Mouse (Mus musculus): ENCODE data around the gene Fam50b. TPM values are rescaled to one million over a fixed set of nuclear protein-coding genes. Genes with fewer than 3 reads are reported as not detected.

The Fam50b gene
- polyA plus RNA-seq, 1 experiment from 2014 or later: not detected

DNA sequence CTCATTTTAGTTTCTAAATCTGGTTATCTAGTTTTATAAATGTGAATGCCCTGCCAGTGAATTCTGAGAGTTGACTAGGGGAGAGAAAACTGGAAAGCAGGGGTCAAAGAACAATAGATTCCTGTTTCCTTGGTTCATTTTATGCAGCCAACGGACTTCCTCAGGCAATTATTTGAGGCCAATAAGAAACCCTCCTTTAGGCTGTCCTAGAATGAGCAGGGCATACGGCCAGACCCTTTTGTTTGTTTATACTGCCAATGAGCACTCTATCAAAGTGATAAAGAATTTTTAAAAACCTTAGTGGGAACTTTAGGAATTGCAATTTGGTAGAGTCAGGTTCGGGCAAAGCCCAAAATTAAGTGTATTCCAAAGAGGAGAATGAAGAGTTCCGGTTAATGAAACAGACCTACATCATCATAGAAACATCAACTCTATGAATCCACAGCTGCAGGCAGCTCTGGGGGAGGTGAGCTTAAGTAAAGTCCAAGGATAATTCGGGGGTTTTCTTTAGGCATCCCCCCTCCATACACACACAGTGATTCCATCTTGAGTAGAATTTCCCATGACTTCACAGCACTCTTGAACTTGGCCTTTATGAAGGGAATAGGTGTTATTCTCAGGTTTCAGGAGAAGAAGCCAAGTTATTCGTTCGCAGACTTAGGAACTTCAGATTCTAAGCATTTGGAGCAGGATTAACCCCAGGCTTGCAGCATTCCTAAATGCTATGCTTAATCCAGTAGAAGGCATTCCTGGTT, 46.4 kb downstream of the Fam50b start:
- H3K36me3 ChIP-seq: no peaks in the 10 kb centered on the region
- ATAC-seq (ENCODE audit: low read depth): no peak
- no peak overlapping the region for H3K27ac ChIP-seq (replicated peaks)
- H3K9me3 ChIP-seq: no peaks in the 10 kb centered on the region
- H3K9ac ChIP-seq: no peak overlapping the region
- WGBS: 64% methylated on average over 7 of the region's 7 CpGs
- no peak overlapping the region for H3K4me3 ChIP-seq
- H3K27me3 ChIP-seq: no peaks in the 10 kb centered on the region
- H3K4me2 ChIP-seq: no peak overlapping the region
- H3K4me1 ChIP-seq (replicated peaks): peaks cover 5% of the 10 kb centered on the region; the same call in 1 of the 2 replicates

DNA sequence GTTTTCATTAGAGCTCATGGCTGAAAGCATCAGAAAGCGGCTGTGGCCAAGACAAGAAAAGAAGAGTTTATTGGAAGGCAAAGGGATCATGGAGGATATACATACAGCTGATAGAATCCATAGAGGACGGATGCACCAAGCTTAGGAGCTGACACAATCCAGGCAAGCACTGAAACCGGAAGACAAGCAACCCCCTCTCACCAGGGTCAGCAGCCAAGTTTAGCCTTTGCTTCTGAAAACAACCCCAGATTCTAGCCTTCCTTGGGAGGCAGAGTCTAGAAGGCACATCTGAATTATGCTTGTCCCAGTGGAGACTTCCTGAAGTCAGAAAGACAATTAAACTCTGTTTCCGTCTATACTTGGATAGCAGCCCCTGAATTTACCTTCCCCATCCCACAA, 47.0 kb downstream of the Fam50b start:
- Histone ChIP-seq H3K9ac (no peak overlapping the region), H3K4me1 (replicated peaks) (peaks cover 5% of the 10 kb centered on the region; the same call in 1 of the 2 replicates), H3K4me3 (no peak overlapping the region), H3K9me3 (no peaks in the 10 kb centered on the region), H3K27ac (replicated peaks) (no peak overlapping the region), H3K36me3 (no peaks in the 10 kb centered on the region), H3K27me3 (no peaks in the 10 kb centered on the region), H3K4me2 (no peak overlapping the region)
- no peak for ATAC-seq (ENCODE audit: low read depth)
- 77% methylated on average over 4 of the region's 4 CpGs for WGBS

DNA sequence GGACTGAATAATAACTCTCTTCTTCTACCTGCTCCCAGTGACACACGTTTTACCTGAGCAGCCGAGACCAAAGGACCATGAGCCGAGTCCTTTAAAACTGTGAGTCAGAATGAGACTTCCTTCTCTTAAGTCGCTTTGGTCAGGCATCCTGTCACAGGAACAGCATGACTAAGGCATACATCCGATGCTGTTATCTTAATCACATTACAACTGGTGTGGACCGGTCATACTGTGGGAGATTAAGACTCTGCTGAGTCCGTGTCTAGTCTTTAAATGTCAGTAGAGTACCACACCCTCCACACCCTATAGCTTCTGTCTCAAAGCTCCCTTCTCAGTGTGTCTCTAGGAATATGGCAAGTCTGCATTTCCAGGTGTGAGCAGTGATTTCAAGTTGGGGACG, 50.2 kb downstream of the Fam50b start:
- H3K4me2 ChIP-seq: no peak overlapping the region
- no peaks in the 10 kb centered on the region for H3K27me3 ChIP-seq
- no peaks in the 10 kb centered on the region for H3K9me3 ChIP-seq
- H3K4me1 ChIP-seq (replicated peaks): peaks cover 5% of the 10 kb centered on the region; the same call in 1 of the 2 replicates
- no peaks in the 10 kb centered on the region for H3K36me3 ChIP-seq
- 92% methylated on average over 8 of the region's 8 CpGs for WGBS
- H3K27ac ChIP-seq (replicated peaks): no peak overlapping the region
- no peak for ATAC-seq (ENCODE audit: low read depth)
- H3K9ac ChIP-seq: no peak overlapping the region
- H3K4me3 ChIP-seq: no peak overlapping the region

DNA sequence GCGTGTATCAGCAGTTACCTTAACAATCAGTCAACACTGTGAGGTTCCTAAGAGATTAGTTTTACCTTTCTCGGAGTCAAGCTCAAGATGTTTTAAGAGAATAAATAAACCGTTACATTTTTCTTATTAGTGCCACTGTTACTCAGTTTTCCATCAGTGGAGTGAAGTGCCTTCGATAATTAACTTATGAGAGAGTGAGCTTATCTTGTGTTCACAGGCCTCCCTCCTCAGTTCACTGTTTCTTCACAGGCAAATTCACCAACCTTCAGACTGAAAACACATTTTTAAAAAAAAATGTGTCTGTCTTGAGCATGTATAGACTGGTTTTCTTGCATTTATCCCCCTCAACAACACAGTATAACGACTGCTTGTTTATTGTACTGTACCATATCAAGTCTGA, 52.0 kb downstream of the Fam50b start:
- Histone ChIP-seq H3K27me3 (no peaks in the 10 kb centered on the region), H3K9me3 (no peaks in the 10 kb centered on the region), H3K27ac (replicated peaks) (no peak overlapping the region), H3K36me3 (no peaks in the 10 kb centered on the region), H3K4me2 (no peak overlapping the region), H3K4me3 (no peak overlapping the region), H3K4me1 (replicated peaks) (no peaks in the 10 kb centered on the region), H3K9ac (no peak overlapping the region)
- ATAC-seq (ENCODE audit: low read depth): no peak
- 93% methylated on average over 5 of the region's 5 CpGs for WGBS

DNA sequence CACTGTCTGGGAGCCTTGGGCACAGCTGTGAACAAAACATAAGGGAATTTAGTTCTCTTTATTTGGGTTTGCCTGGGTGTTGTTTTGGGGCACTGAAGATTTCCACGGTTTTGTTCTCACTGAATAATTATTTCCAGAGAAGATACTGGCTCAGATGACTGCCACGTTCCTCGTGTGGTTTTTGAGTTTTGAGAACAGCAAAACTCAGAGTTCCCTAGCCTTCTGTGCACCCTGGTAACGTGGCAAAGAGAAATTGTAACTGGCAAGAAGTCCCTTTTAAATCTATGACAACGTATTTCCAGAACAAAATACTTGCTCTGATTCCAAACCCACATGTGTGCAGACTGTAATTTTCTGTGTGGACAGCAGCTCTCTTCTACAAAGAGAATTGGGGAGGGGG, 52.9 kb downstream of the Fam50b start:
- WGBS: 54% methylated on average over 5 of the region's 5 CpGs
- Histone ChIP-seq H3K9me3 (no peaks in the 10 kb centered on the region), H3K27me3 (no peaks in the 10 kb centered on the region), H3K9ac (no peak overlapping the region), H3K4me1 (replicated peaks) (no peaks in the 10 kb centered on the region), H3K36me3 (no peaks in the 10 kb centered on the region), H3K27ac (replicated peaks) (no peak overlapping the region), H3K4me3 (no peak overlapping the region), H3K4me2 (no peak overlapping the region)
- no peak for ATAC-seq (ENCODE audit: low read depth)

DNA sequence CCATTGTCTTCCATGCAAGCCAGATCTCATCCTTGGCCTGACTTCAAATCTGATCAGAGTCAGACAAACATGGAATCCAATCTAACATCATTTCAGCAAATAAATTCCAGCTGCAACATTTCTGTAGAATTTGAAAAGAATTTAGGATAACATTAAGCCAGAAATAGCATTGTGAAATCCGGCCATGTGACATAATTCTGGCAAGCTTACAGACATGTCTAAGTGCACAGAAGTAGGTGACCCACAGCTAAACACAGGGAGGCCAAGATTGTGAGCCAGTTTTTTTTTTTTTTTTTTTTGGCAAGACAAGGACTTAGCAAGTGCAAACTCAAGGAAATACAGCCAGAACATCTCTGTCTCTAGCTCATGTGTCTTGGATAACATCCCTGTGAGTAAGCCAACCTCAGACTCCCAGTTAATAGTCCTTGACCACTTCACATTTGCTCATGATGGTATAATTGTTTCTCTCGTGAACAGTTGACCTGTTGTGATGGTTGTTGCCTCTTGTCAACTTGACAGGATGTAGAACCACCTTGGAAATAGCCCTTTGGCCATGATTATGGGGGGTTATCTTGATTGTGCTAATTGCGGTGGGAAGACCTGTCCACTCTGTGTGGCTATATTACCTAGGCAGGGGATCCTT, 54.6 kb downstream of the Fam50b start:
- Histone ChIP-seq H3K4me1 (replicated peaks) (no peaks in the 10 kb centered on the region), H3K4me3 (no peak overlapping the region), H3K27me3 (no peaks in the 10 kb centered on the region), H3K36me3 (no peaks in the 10 kb centered on the region), H3K9me3 (no peaks in the 10 kb centered on the region), H3K4me2 (no peak overlapping the region), H3K9ac (no peak overlapping the region), H3K27ac (replicated peaks) (no peak overlapping the region)
- no peak for ATAC-seq (ENCODE audit: low read depth)
- WGBS: 81% methylated on average over 3 of the region's 3 CpGs

DNA sequence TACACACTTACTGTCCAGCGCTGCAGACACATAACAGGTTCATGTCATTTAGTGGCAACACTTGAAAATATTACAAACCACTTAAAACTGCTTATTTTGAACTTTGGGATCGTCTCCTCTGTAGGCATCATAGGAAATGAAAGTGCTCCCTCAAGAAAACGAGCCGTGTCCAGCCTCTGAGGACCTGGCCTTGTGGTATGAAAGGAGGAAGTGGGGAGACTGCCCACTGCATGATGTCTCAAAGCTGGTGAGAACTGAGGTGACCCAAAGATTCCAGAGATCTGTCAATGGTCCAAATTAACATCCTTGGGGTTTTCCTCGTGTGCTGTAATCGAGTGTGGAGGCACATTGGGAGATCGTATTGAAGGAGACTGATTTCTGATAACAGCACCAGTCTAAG, 58.4 kb downstream of the Fam50b start:
- 84% methylated on average over 7 of the region's 7 CpGs for WGBS
- no peak overlapping the region for H3K4me3 ChIP-seq

DNA sequence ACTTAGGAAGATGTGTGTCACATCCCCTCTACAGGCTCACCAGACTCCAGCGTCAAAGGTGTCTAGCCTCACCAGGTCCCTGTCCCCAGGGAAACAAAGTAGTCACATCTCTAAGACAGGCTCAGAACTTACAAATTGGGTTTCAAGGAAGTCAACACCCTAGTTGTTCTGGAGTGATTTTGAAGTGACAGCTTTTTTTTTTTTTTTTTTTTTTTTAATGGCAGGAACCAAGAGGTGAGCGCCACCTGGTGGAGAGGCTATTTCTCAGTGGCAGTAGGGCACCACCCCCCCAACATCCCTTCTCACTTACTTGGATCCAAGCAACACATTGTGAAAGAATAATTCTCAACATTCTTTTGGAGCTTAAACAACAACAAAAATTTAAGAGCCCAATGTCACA, 59.2 kb downstream of the Fam50b start:
- no peaks in the 10 kb centered on the region for H3K36me3 ChIP-seq
- 52% methylated on average over 2 of the region's 2 CpGs for WGBS

More for the DNA sequence above, 58.4 kb downstream of the Fam50b start:
- no peak for ATAC-seq (ENCODE audit: low read depth)
- Histone ChIP-seq H3K27me3 (no peaks in the 10 kb centered on the region), H3K27ac (replicated peaks) (no peak overlapping the region), H3K4me1 (replicated peaks) (no peaks in the 10 kb centered on the region), H3K9me3 (no peaks in the 10 kb centered on the region), H3K9ac (no peak overlapping the region), H3K36me3 (no peaks in the 10 kb centered on the region), H3K4me2 (no peak overlapping the region)

DNA sequence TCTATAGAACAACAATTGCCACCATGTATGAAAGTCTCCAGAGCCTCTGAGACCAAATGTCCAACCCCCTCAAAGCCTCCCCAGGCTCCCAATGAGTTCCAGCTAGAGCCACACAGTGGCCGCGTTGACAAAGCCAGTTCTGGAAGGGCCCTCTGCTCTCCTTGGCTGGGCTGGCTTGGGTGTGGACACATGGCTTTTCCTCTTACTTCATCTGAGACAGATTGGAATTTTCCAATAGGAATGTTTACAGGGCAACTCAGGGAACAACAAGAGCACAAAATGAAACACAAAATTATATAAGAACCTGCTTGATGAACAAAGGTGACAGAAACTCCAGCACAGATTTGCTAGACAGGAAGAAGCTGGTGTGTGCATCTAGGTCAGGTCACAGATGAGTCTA, 59.8 kb downstream of the Fam50b start:
- H3K4me2 ChIP-seq: no peak overlapping the region

More for the DNA sequence above, 59.2 kb downstream of the Fam50b start:
- Histone ChIP-seq H3K4me3 (no peak overlapping the region), H3K9ac (no peak overlapping the region), H3K4me2 (no peak overlapping the region), H3K27ac (replicated peaks) (no peak overlapping the region), H3K27me3 (no peaks in the 10 kb centered on the region), H3K4me1 (replicated peaks) (no peaks in the 10 kb centered on the region), H3K9me3 (no peaks in the 10 kb centered on the region)
- ATAC-seq (ENCODE audit: low read depth): no peak

More for the DNA sequence above, 59.8 kb downstream of the Fam50b start:
- no peak overlapping the region for H3K9ac ChIP-seq
- ATAC-seq (ENCODE audit: low read depth): no peak
- no peaks in the 10 kb centered on the region for H3K36me3 ChIP-seq
- no peaks in the 10 kb centered on the region for H3K4me1 ChIP-seq (replicated peaks)
- H3K9me3 ChIP-seq: no peaks in the 10 kb centered on the region
- no peaks in the 10 kb centered on the region for H3K27me3 ChIP-seq
- H3K27ac ChIP-seq (replicated peaks): no peak overlapping the region
- H3K4me3 ChIP-seq: no peak overlapping the region
- 84% methylated on average over 2 of the region's 2 CpGs for WGBS

Other genes starting within 250 kb of the Fam50b start
- 5.5 and 7.7 TPM in 2 replicates for gene Pxdc1, start 81.4 kb upstream of the Fam50b start, polyA plus RNA-seq (2015; fragmentation: Nextera tagmentation; extraction: Ambion mirVana)
- 59.9 and 67.4 TPM in 2 replicates for gene Prpf4b, start 140.5 kb downstream of the Fam50b start, polyA plus RNA-seq (2015; fragmentation: Nextera tagmentation; extraction: Ambion mirVana)
- gene Fam217a, start 189.5 kb downstream of the Fam50b start, polyA plus RNA-seq (2015; fragmentation: Nextera tagmentation; extraction: Ambion mirVana): 0.61 and 0.75 TPM in 2 replicates
- gene 4933417A18Rik, start 189.6 kb downstream of the Fam50b start, polyA plus RNA-seq (2015; fragmentation: Nextera tagmentation; extraction: Ambion mirVana): not detected in 2 replicates
- 0.29 and 0.37 TPM in 2 replicates for gene Eci3, start 229.0 kb downstream of the Fam50b start, polyA plus RNA-seq (2015; fragmentation: Nextera tagmentation; extraction: Ambion mirVana)

All from neural tube, embryonic 13.5 days (tissue).